Comparison of ENCODE assay signal across 24 mouse cellular contexts in the genomic region with DNA sequence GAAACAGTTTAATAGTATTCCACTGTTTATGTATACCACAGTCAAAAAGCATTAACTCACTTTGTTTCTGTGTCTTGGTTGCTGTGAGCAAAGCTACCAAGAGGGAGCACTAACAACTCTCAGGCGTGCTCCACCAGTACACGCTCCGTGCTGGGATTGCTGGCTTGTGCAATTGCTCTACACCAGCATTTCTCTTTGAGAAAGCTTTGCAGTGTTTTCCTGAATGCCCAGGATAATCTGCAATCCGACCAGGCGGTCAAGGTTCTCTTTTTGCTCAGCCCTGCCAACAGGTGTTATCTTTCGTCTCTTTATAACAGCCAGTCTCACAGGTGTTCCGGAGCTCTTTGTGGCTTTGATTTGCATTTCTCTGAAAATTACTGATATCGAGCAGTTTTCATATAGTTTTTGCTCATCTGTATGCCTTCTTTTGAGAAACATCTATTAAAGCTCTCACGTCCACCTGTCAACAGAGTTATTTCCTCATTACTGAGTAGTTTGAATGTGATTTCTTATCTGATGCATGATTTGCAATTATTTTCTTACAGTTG. TPM values are rescaled to one million over a fixed set of nuclear protein-coding genes. Genes with fewer than 3 reads are reported as not detected.
DNase-seq lines count a peak whose midpoint lies in the region; ATAC-seq and TF ChIP-seq lines count a peak whose summit lies in the region.
"Had no signal": no experiment of that assay in that cellular context is flagged by ENCODE, and none has a peak within 500 bp of the region (broad histone marks: within the 10 kb centered on the region; RNA-seq: fewer than 3 reads in every experiment).

No protein-coding gene starts in this region.

- 75% methylated on average over 9 of the region's 9 CpGs for WGBS in embryonic facial prominence, embryonic 14.5 days
- WGBS in embryonic facial prominence, embryonic 10.5 days = 85% methylated on average over 9 of the region's 9 CpGs
- 58% methylated on average over 9 of the region's 9 CpGs for WGBS in intestine, embryonic 15.5 days
- WGBS in large intestine, adult 2 months = 33% methylated on average over 9 of the region's 9 CpGs
- 84% methylated on average over 9 of the region's 9 CpGs for WGBS in forebrain, postnatal 0 days
- WGBS in hindbrain, embryonic 16.5 days = 85% methylated on average over 9 of the region's 9 CpGs

- no peak overlapping the region for H3K4me3 ChIP-seq in embryonic facial prominence, embryonic 14.5 days (ENCODE audit: low read depth, low read length)
- H3K4me3 ChIP-seq in embryonic facial prominence, embryonic 10.5 days = no peak overlapping the region
- H3K4me3 ChIP-seq in intestine, embryonic 15.5 days (replicated peaks) = no peak overlapping the region
- no peak overlapping the region for H3K4me3 ChIP-seq in forebrain, postnatal 0 days (ENCODE audit: low read depth, low read length)
- no peak overlapping the region for H3K4me3 ChIP-seq in hindbrain, embryonic 16.5 days (ENCODE audit: low read length)
- H3K4me3 ChIP-seq: embryonic facial prominence, embryonic 15.5 days; heart, adult 2 months; heart, embryonic 10.5 days; heart, embryonic 13.5 days had no signal

- no peaks in the 10 kb centered on the region for H3K36me3 ChIP-seq in embryonic facial prominence, embryonic 14.5 days (ENCODE audit: control insufficient read depth, insufficient read depth, low read length)
- H3K36me3 ChIP-seq in embryonic facial prominence, embryonic 10.5 days (replicated peaks) = no peaks in the 10 kb centered on the region
- H3K36me3 ChIP-seq in intestine, embryonic 15.5 days = no peaks in the 10 kb centered on the region
- H3K36me3 ChIP-seq in forebrain, postnatal 0 days (ENCODE audit: insufficient read depth) = no peaks in the 10 kb centered on the region
- H3K36me3 ChIP-seq in hindbrain, embryonic 16.5 days (ENCODE audit: control insufficient read depth, insufficient read depth, low read length) = no peaks in the 10 kb centered on the region
- H3K36me3 ChIP-seq: embryonic facial prominence, embryonic 15.5 days; heart, embryonic 10.5 days; heart, embryonic 13.5 days had no signal

- no peaks in the 10 kb centered on the region for H3K9me3 ChIP-seq in embryonic facial prominence, embryonic 14.5 days (ENCODE audit: control insufficient read depth, low read length)
- no peaks in the 10 kb centered on the region for H3K9me3 ChIP-seq in embryonic facial prominence, embryonic 10.5 days
- no peaks in the 10 kb centered on the region for H3K9me3 ChIP-seq in intestine, embryonic 15.5 days
- no peaks in the 10 kb centered on the region for H3K9me3 ChIP-seq in forebrain, postnatal 0 days (ENCODE audit: low read length)
- H3K9me3 ChIP-seq in hindbrain, embryonic 16.5 days (ENCODE audit: control insufficient read depth, low read length) = no peaks in the 10 kb centered on the region
- H3K9me3 ChIP-seq: embryonic facial prominence, embryonic 15.5 days; heart, embryonic 10.5 days; heart, embryonic 13.5 days had no signal

- H3K27me3 ChIP-seq in embryonic facial prominence, embryonic 14.5 days (replicated peaks; ENCODE audit: control insufficient read depth, insufficient read depth, low read length) = no peaks in the 10 kb centered on the region
- H3K27me3 ChIP-seq in embryonic facial prominence, embryonic 10.5 days (replicated peaks; ENCODE audit: low read depth, poor library complexity, severe bottlenecking) = no peaks in the 10 kb centered on the region
- no peaks in the 10 kb centered on the region for H3K27me3 ChIP-seq in intestine, embryonic 15.5 days (replicated peaks)
- H3K27me3 ChIP-seq in forebrain, postnatal 0 days (ENCODE audit: insufficient read depth, low read length) = no peaks in the 10 kb centered on the region
- H3K27me3 ChIP-seq in hindbrain, embryonic 16.5 days (replicated peaks; ENCODE audit: control insufficient read depth, insufficient read depth, low read length) = no peaks in the 10 kb centered on the region
- H3K27me3 ChIP-seq: embryonic facial prominence, embryonic 15.5 days; heart, embryonic 13.5 days had no signal

- ATAC-seq in embryonic facial prominence, embryonic 14.5 days (ENCODE audit: low read depth) = peak; percentile 43; the same call in 1 of the 2 replicates
- peak; percentile 87 for ATAC-seq in intestine, embryonic 15.5 days
- ATAC-seq in forebrain, postnatal 0 days = no peak
- no peak for ATAC-seq in hindbrain, embryonic 16.5 days
- ATAC-seq: forebrain, embryonic 14.5 days had no signal

- peak; percentile 16 for DNase-seq in embryonic facial prominence, embryonic 14.5 days (ENCODE audit: low spot score)
- DNase-seq in embryonic facial prominence, embryonic 10.5 days (ENCODE audit: low spot score) = no peak
- DNase-seq in large intestine, adult 2 months (ENCODE audit: low read depth, low spot score) = peak; percentile 19
- no peak for DNase-seq in forebrain, postnatal 0 days
- DNase-seq in ovary, postnatal 10 days (ENCODE audit: low spot score) = no peak
- DNase-seq: adrenal gland, adult 2 months; adrenal gland, postnatal 14 days; B cell, adult 2 months; cerebellum, adult 11 months; cerebellum, adult 2 months; cerebellum, postnatal 10 days; cerebellum, postnatal 36 days; embryo, embryonic 11 days; gastrocnemius, postnatal 25 days; heart, adult 2 months; heart, postnatal 14 days; heart, postnatal 4 days had no signal

- no peak for TF ChIP-seq CTCF in forebrain, postnatal 0 days (IDR thresholded peaks at IDR 0.05; ENCODE audit: low read depth)

- no peak overlapping the region for H3K9ac ChIP-seq in embryonic facial prominence, embryonic 14.5 days (ENCODE audit: low read depth, low read length)
- no peak overlapping the region for H3K9ac ChIP-seq in intestine, embryonic 15.5 days
- no peak overlapping the region for H3K9ac ChIP-seq in forebrain, postnatal 0 days
- H3K9ac ChIP-seq in hindbrain, embryonic 16.5 days (ENCODE audit: low read depth, low read length) = no peak overlapping the region
- H3K9ac ChIP-seq: embryonic facial prominence, embryonic 15.5 days; heart, embryonic 13.5 days; hindbrain, embryonic 14.5 days had no signal

- peaks cover 11% of the 10 kb centered on the region; the same call in 1 of the 2 replicates for H3K4me1 ChIP-seq in embryonic facial prominence, embryonic 14.5 days (ENCODE audit: control insufficient read depth, insufficient read depth, low read length)
- H3K4me1 ChIP-seq in embryonic facial prominence, embryonic 10.5 days = peaks cover 16% of the 10 kb centered on the region
- no peaks in the 10 kb centered on the region for H3K4me1 ChIP-seq in intestine, embryonic 15.5 days (replicated peaks)
- H3K4me1 ChIP-seq in forebrain, postnatal 0 days (ENCODE audit: insufficient read depth) = no peaks in the 10 kb centered on the region
- no peaks in the 10 kb centered on the region for H3K4me1 ChIP-seq in hindbrain, embryonic 16.5 days (ENCODE audit: control insufficient read depth, insufficient read depth, low read depth, low read length)
- H3K4me1 ChIP-seq: heart, embryonic 10.5 days had no signal

- no peak overlapping the region for H3K4me2 ChIP-seq in embryonic facial prominence, embryonic 14.5 days (ENCODE audit: low read depth, low read length)
- no peak overlapping the region for H3K4me2 ChIP-seq in intestine, embryonic 15.5 days (replicated peaks)
- no peak overlapping the region for H3K4me2 ChIP-seq in forebrain, postnatal 0 days (ENCODE audit: low read depth)
- H3K4me2 ChIP-seq in hindbrain, embryonic 16.5 days (ENCODE audit: low read length) = no peak overlapping the region
- H3K4me2 ChIP-seq: embryonic facial prominence, embryonic 15.5 days; heart, embryonic 13.5 days; hindbrain, embryonic 14.5 days had no signal

- no peak overlapping the region for H3K27ac ChIP-seq in embryonic facial prominence, embryonic 14.5 days (replicated peaks; ENCODE audit: low read depth, low read length)
- no peak overlapping the region for H3K27ac ChIP-seq in embryonic facial prominence, embryonic 10.5 days (replicated peaks)
- H3K27ac ChIP-seq in intestine, embryonic 15.5 days = no peak overlapping the region
- no peak overlapping the region for H3K27ac ChIP-seq in forebrain, postnatal 0 days (ENCODE audit: low read depth, low read length)
- H3K27ac ChIP-seq in hindbrain, embryonic 16.5 days (ENCODE audit: low read depth, low read length) = no peak overlapping the region
- H3K27ac ChIP-seq: embryonic facial prominence, embryonic 15.5 days; heart, adult 2 months; heart, embryonic 10.5 days; heart, embryonic 13.5 days; hindbrain, embryonic 14.5 days had no signal

RNA-seq across cellular contexts. Expression of gene Lekr1, which starts 36.4 kb away (rescaled TPM):
- polyA plus RNA-seq in embryonic facial prominence, embryonic 14.5 days (2014; fragmentation: Nextera tagmentation; extraction: Ambion mirVana) = 8.0 and 8.9 TPM in 2 replicates
- 4.0 and 5.3 TPM in 2 replicates for polyA plus RNA-seq in embryonic facial prominence, embryonic 10.5 days (2016; fragmentation: Nextera tagmentation; extraction: Ambion mirVana)
- polyA plus RNA-seq in intestine, embryonic 15.5 days (2015; fragmentation: Nextera tagmentation; extraction: Ambion mirVana) = 6.5 and 7.5 TPM in 2 replicates
- 0.45 and 0.78 TPM in 2 replicates for polyA plus RNA-seq in large intestine, adult 2 months (2012; rRNA removed)
- total RNA-seq in forebrain, postnatal 0 days (2014; rRNA removed) = 4.5 and 4.8 TPM in 2 replicates
- 2.9 and 3.8 TPM in 2 replicates for polyA plus RNA-seq in forebrain, postnatal 0 days (2015; fragmentation: Nextera tagmentation; extraction: Ambion mirVana)
- 6.4 and 7.2 TPM in 2 replicates for polyA plus RNA-seq in hindbrain, embryonic 16.5 days (2015; fragmentation: Nextera tagmentation; extraction: Ambion mirVana)
- polyA plus RNA-seq: adrenal gland, adult 2 months had no signal

Comparison
In these comparisons a context has a peak if more than half of its experiments do, and no peak if none do; other contexts are left out.
1. DNase-seq: peak in embryonic facial prominence, embryonic 14.5 days (single experiment) and large intestine, adult 2 months (single experiment); none in embryonic facial prominence, embryonic 10.5 days (single experiment), forebrain, postnatal 0 days (single experiment) and ovary, postnatal 10 days (single experiment).
2. ATAC-seq: peak in embryonic facial prominence, embryonic 14.5 days (single experiment) and intestine, embryonic 15.5 days (single experiment); none in forebrain, postnatal 0 days (single experiment) and hindbrain, embryonic 16.5 days (single experiment).